Mouse (Mus musculus) forebrain, postnatal 0 days (tissue): ENCODE data around the gene Acy3. TPM values are rescaled to one million over a fixed set of nuclear protein-coding genes. Genes with fewer than 3 reads are reported as not detected.

Experiments used
- ATAC-seq: fragments of 200-750 bp; cut with Nextera tagmentation; 2 replicates; pipeline ENCODE4 v1.8.0; 2017; ENCODE audit warnings: mild to moderate bottlenecking, moderate library complexity
- DNase-seq: peaks from one replicate; pipeline ENCODE4 v3.0.0-alpha.2; 2015
- H3K27ac ChIP-seq: fragments of 300-500 bp; sonication (generic); 2 replicates; pipeline ENCODE4 v1.5.1; 2014; ENCODE audit warnings: low read depth, mild to moderate bottlenecking, antibody characterized with exemption, low read length, moderate library complexity, mixed read lengths
- H3K27me3 ChIP-seq: fragments of 300-500 bp; sonication (generic); 2 replicates; pipeline ENCODE4 v1.6.1; 2014; ENCODE audit warnings: mild to moderate bottlenecking, low read length, mixed read lengths; ENCODE audit not compliant: insufficient read depth
- H3K36me3 ChIP-seq: fragments of 300-500 bp; sonication (generic); 2 replicates; pipeline ENCODE4 v1.6.1; 2014; ENCODE audit warnings: mild to moderate bottlenecking, moderate library complexity; ENCODE audit not compliant: insufficient read depth
- H3K4me1 ChIP-seq: fragments of 300-500 bp; sonication (generic); 2 replicates; pipeline ENCODE4 v1.6.1; 2014; ENCODE audit warnings: antibody characterized with exemption; ENCODE audit not compliant: insufficient read depth
- H3K4me2 ChIP-seq: fragments of 300-500 bp; sonication (generic); 2 replicates; pipeline ENCODE4 v1.6.1; 2014; ENCODE audit warnings: low read depth, mild to moderate bottlenecking, moderate library complexity
- H3K4me3 ChIP-seq: fragments of 300-500 bp; sonication (generic); 2 replicates; pipeline ENCODE4 v1.5.1; 2014; ENCODE audit warnings: low read depth, low read length, mixed read lengths
- H3K9ac ChIP-seq: fragments of 300-500 bp; sonication (generic); 2 replicates; pipeline ENCODE4 v1.6.1; 2014; ENCODE audit warnings: mild to moderate bottlenecking
- H3K9me3 ChIP-seq: fragments of 300-500 bp; sonication (generic); 2 replicates; pipeline ENCODE4 v1.6.1; 2016; ENCODE audit warnings: low read length
- CTCF ChIP-seq: sonication (generic); IDR thresholded peaks from 2 replicates; pipeline ENCODE4 v1.5.1; 2016; ENCODE audit warnings: antibody characterized with exemption, control low read depth, low read depth
- WGBS: fragments of 180-500 bp; shearing (Covaris S2); extraction: QIAGEN DNeasy Blood & Tissue Kit; methylation state at CpG from one replicate; pipeline ENCODE4 v1.1.7; 2014; 5-methylcytosine and 5-hydroxymethylcytosine counted together
- polyA plus RNA-seq: library from polyadenylated mRNA; unstranded; fragments of >200 nt; fragmentation: Nextera tagmentation; extraction: Ambion mirVana; gene quantifications from 2 replicates; pipeline ENCODE4 v1.2.1, GENCODE M21; 2015
- total RNA-seq: library from RNA; depleted of rRNA; stranded (reverse); fragments of >200 nt; gene quantifications from 2 replicates; pipeline ENCODE4 v1.2.3, GENCODE M21; 2014

Acy3 gene
- total and polyA plus RNA-seq, 2 experiments from 2014 or later, result 2.2 TPM

- Histone ChIP-seq H3K9ac (no peak overlapping the region), H3K36me3 (peaks cover 34% of the 10 kb centered on the region), H3K27ac (no peak overlapping the region), H3K4me1 (peaks cover 6% of the 10 kb centered on the region), H3K4me3 (no peak overlapping the region), H3K4me2 (no peak overlapping the region), H3K9me3 (no peaks in the 10 kb centered on the region), H3K27me3 (no peaks in the 10 kb centered on the region)
- no peak for ATAC-seq
- 92% methylated on average over 5 of the region's 5 CpGs for WGBS
- no peak for TF ChIP-seq CTCF
- no peak for DNase-seq
Observed at GRCm38 (mm10) chr19:4011086-4011485, 24.7 kb downstream of the Acy3 start.

- Histone ChIP-seq H3K27ac (peak within 1 kb of the TSS; percentile 72), H3K4me3 (peak within 1 kb of the TSS; percentile 77), H3K9ac (peak within 1 kb of the TSS; percentile 82), H3K4me1 (peaks cover 6% of the 10 kb centered on the region), H3K27me3 (no peaks in the 10 kb centered on the region), H3K9me3 (no peaks in the 10 kb centered on the region), H3K36me3 (peaks cover 22% of the 10 kb centered on the region), H3K4me2 (peak within 1 kb of the TSS; percentile 68)
- peak; percentile 99 for ATAC-seq
- peak; percentile 91 for TF ChIP-seq CTCF
- DNase-seq, result peak; percentile 98
- 2% methylated on average over 45 of the region's 45 CpGs for WGBS
Observed at GRCm38 (mm10) chr19:4012432-4013022, 26.2 kb downstream of the Acy3 start, which contains the start of gene Ndufv1. Gene Ndufv1, minus strand, starts transcription at chr19:4012806.

- 24% methylated on average over 9 of the region's 9 CpGs for WGBS
- DNase-seq (no peak), ATAC-seq (peak; percentile 2; the same call in 1 of the 2 replicates)
- Histone ChIP-seq H3K27ac (no peak overlapping the region), H3K4me2 (peak overlapping the region; percentile 68), H3K4me1 (peaks cover 6% of the 10 kb centered on the region), H3K4me3 (peak overlapping the region; percentile 77), H3K9me3 (no peaks in the 10 kb centered on the region), H3K36me3 (peaks cover 16% of the 10 kb centered on the region), H3K27me3 (no peaks in the 10 kb centered on the region), H3K9ac (0 out of 2 replicates have a peak overlapping the region, but pooled peaks have one; percentile 31)
- TF ChIP-seq CTCF, result no peak
Observed at GRCm38 (mm10) chr19:4013066-4013465, 26.7 kb downstream of the Acy3 start.

GRCm38 (mm10) chr19:4014802-4015201, 28.4 kb downstream of the Acy3 start:
- ATAC-seq (no peak), DNase-seq (no peak)
- TF ChIP-seq CTCF, result no peak
- Histone ChIP-seq H3K36me3 (no peaks in the 10 kb centered on the region; the same call in 1 of the 2 replicates), H3K9me3 (no peaks in the 10 kb centered on the region), H3K9ac (no peak overlapping the region), H3K27ac (no peak overlapping the region), H3K4me2 (no peak overlapping the region), H3K4me1 (peaks cover 6% of the 10 kb centered on the region), H3K27me3 (no peaks in the 10 kb centered on the region), H3K4me3 (no peak overlapping the region)

GRCm38 (mm10) chr19:4015635-4016034, 29.3 kb downstream of the Acy3 start:
- WGBS, result 61% methylated on average over 5 of the region's 5 CpGs
- H3K36me3 ChIP-seq, result no peaks in the 10 kb centered on the region
- DNase-seq (no peak), ATAC-seq (no peak)
- H3K4me1 ChIP-seq, result peaks cover 6% of the 10 kb centered on the region
- no peak for TF ChIP-seq CTCF
- H3K4me2 ChIP-seq, result no peak overlapping the region
- no peak overlapping the region for H3K9ac ChIP-seq
- no peak overlapping the region for H3K27ac ChIP-seq
- no peak overlapping the region for H3K4me3 ChIP-seq
- H3K27me3 ChIP-seq, result no peaks in the 10 kb centered on the region
- H3K9me3 ChIP-seq, result no peaks in the 10 kb centered on the region

- Histone ChIP-seq H3K4me2 (no peak overlapping the region), H3K9ac (no peak overlapping the region), H3K4me1 (no peaks in the 10 kb centered on the region), H3K27ac (no peak overlapping the region), H3K9me3 (no peaks in the 10 kb centered on the region), H3K36me3 (no peaks in the 10 kb centered on the region), H3K4me3 (no peak overlapping the region), H3K27me3 (no peaks in the 10 kb centered on the region)
- ATAC-seq (no peak), DNase-seq (no peak)
- WGBS, result 68% methylated on average over 10 of the region's 10 CpGs
- no peak for TF ChIP-seq CTCF
Observed at GRCm38 (mm10) chr19:4017921-4018587, 31.7 kb downstream of the Acy3 start.

GRCm38 (mm10) chr19:4018743-4019583, 32.6 kb downstream of the Acy3 start:
- Histone ChIP-seq H3K27ac (no peak overlapping the region), H3K4me2 (no peak overlapping the region), H3K9ac (no peak overlapping the region), H3K4me3 (no peak overlapping the region), H3K27me3 (no peaks in the 10 kb centered on the region), H3K9me3 (no peaks in the 10 kb centered on the region), H3K36me3 (no peaks in the 10 kb centered on the region), H3K4me1 (no peaks in the 10 kb centered on the region)
- DNase-seq (peak; percentile 85), ATAC-seq (peak; percentile 89)
- TF ChIP-seq CTCF, result peak; percentile 75
- 25% methylated on average over 18 of the region's 18 CpGs for WGBS
